Mouse (Mus musculus) left cerebral cortex, adult 11 months (tissue): ENCODE data around the gene Prlhr.

Experiments
- DNase-seq: peaks from one replicate; pipeline ENCODE4 v3.0.0; 2022; ENCODE audit warnings: low spot score

The Prlhr gene

GRCm38 (mm10) chr19:60468254-60468762, at the start of gene Prlhr:
TSS of gene Prlhr (minus strand) at chr19:60468304.
- no peak for DNase-seq

GRCm38 (mm10) chr19:60515064-60515463, 47.0 kb upstream of the Prlhr start:
- no peak for DNase-seq

GRCm38 (mm10) chr19:60513431-60513830, 45.3 kb upstream of the Prlhr start:
- no peak for DNase-seq

- no peak for DNase-seq
Observed at GRCm38 (mm10) chr19:60500209-60500608, 32.1 kb upstream of the Prlhr start.

- DNase-seq, result no peak
Observed at GRCm38 (mm10) chr19:60497171-60497570, 29.1 kb upstream of the Prlhr start.

GRCm38 (mm10) chr19:60495772-60496171, 27.7 kb upstream of the Prlhr start:
- no peak for DNase-seq

GRCm38 (mm10) chr19:60489566-60489965, 21.5 kb upstream of the Prlhr start:
- DNase-seq, result no peak

GRCm38 (mm10) chr19:60485261-60485660, 17.2 kb upstream of the Prlhr start:
- no peak for DNase-seq

- no peak for DNase-seq
Observed at GRCm38 (mm10) chr19:60478859-60479258, 10.8 kb upstream of the Prlhr start.

GRCm38 (mm10) chr19:60477788-60478187, 9.7 kb upstream of the Prlhr start:
- DNase-seq, result no peak

- no peak for DNase-seq
Observed at GRCm38 (mm10) chr19:60468846-60469245, 742 bp upstream of the Prlhr start.

- DNase-seq, result no peak
Observed at GRCm38 (mm10) chr19:60467588-60468007, 506 bp downstream of the Prlhr start.

GRCm38 (mm10) chr19:60466953-60467570, 1.0 kb downstream of the Prlhr start:
- DNase-seq, result peak; percentile 42

- no peak for DNase-seq
Observed at GRCm38 (mm10) chr19:60465726-60466125, 2.4 kb downstream of the Prlhr start.

- peak; percentile 59 for DNase-seq
Observed at GRCm38 (mm10) chr19:60463896-60464295, 4.2 kb downstream of the Prlhr start.

- DNase-seq, result no peak
Observed at GRCm38 (mm10) chr19:60463440-60463839, 4.7 kb downstream of the Prlhr start.

- DNase-seq, result no peak
Observed at GRCm38 (mm10) chr19:60461476-60461875, 6.6 kb downstream of the Prlhr start.

GRCm38 (mm10) chr19:60459680-60460079, 8.4 kb downstream of the Prlhr start:
- DNase-seq, result no peak

GRCm38 (mm10) chr19:60459071-60459470, 9.0 kb downstream of the Prlhr start:
- DNase-seq, result no peak

GRCm38 (mm10) chr19:60455791-60456190, 12.3 kb downstream of the Prlhr start:
- DNase-seq, result no peak

GRCm38 (mm10) chr19:60440531-60440930, 27.6 kb downstream of the Prlhr start:
- DNase-seq, result no peak

GRCm38 (mm10) chr19:60440083-60440482, 28.0 kb downstream of the Prlhr start:
- no peak for DNase-seq

GRCm38 (mm10) chr19:60437566-60438241, 30.4 kb downstream of the Prlhr start:
- DNase-seq, result no peak
